Mouse (Mus musculus): ENCODE measurements at regions not wholly inside any gene's neighbourhood (a gene's known extent, or its start where the extent isn't known, plus 50 kb on each side); places are given as distances from the start of the nearest gene placed in this dataset.

GRCm38 (mm10) chr9:22937686-22938391 is 285.0 kb upstream of the Bmper start:
- Histone ChIP-seq H3K9me3 (ENCODE audit: control insufficient read depth, low read length) (no peaks in the 10 kb centered on the region), H3K27ac (no peak overlapping the region), H3K36me3 (replicated peaks; ENCODE audit: control insufficient read depth, insufficient read depth, low read depth) (no peaks in the 10 kb centered on the region), H3K4me3 (ENCODE audit: insufficient read depth in 1 of 2, low read depth in 2 of 2, low read length in 2 of 2) (no peak overlapping the region), H3K9ac (replicated peaks) (no peak overlapping the region), H3K27me3 (ENCODE audit: control insufficient read depth, insufficient read depth, low read length) (no peaks in the 10 kb centered on the region), H3K4me1 (replicated peaks; ENCODE audit: control insufficient read depth in 2 of 2, insufficient read depth in 2 of 2, low read length in 1 of 2) (no peaks in the 10 kb centered on the region), H3K4me2 (ENCODE audit: low read depth) (no peak overlapping the region)
- no peak for ATAC-seq (ENCODE audit: insufficient read depth)
- no peak for DNase-seq (ENCODE audit: low read depth in 3 of 3, low spot score in 3 of 3)
- TF ChIP-seq EP300 (IDR thresholded peaks at IDR 0.05; ENCODE audit: low read depth) (no peak), CTCF (IDR thresholded peaks at IDR 0.05; ENCODE audit: low read depth) (no peak)
- 73% methylated on average over 7 of the region's 7 CpGs for WGBS (ENCODE audit: insufficient replicate concordance)

- WGBS (ENCODE audit: insufficient replicate concordance): 67% methylated on average over 6 of the region's 6 CpGs
- H3K27me3 ChIP-seq (ENCODE audit: control insufficient read depth, insufficient read depth, low read length): no peaks in the 10 kb centered on the region
- H3K27ac ChIP-seq: no peak overlapping the region
- H3K4me3 ChIP-seq (ENCODE audit: insufficient read depth in 1 of 2, low read depth in 2 of 2, low read length in 2 of 2): no peak overlapping the region
- no peak for ATAC-seq (ENCODE audit: insufficient read depth)
- H3K4me1 ChIP-seq (replicated peaks; ENCODE audit: control insufficient read depth in 2 of 2, insufficient read depth in 2 of 2, low read length in 1 of 2): no peaks in the 10 kb centered on the region
- no peak for TF ChIP-seq EP300 (IDR thresholded peaks at IDR 0.05; ENCODE audit: low read depth)
- no peak for TF ChIP-seq CTCF (IDR thresholded peaks at IDR 0.05; ENCODE audit: low read depth)
- no peak overlapping the region for H3K4me2 ChIP-seq (ENCODE audit: low read depth)
- H3K9ac ChIP-seq (replicated peaks): no peak overlapping the region
- no peaks in the 10 kb centered on the region for H3K36me3 ChIP-seq (replicated peaks; ENCODE audit: control insufficient read depth, insufficient read depth, low read depth)
- no peak for DNase-seq (ENCODE audit: low read depth in 3 of 3, low spot score in 3 of 3)
- no peaks in the 10 kb centered on the region for H3K9me3 ChIP-seq (ENCODE audit: control insufficient read depth, low read length)
Observed at GRCm38 (mm10) chr9:22944992-22945391, 277.9 kb upstream of the Bmper start.

- no peak for ATAC-seq (ENCODE audit: insufficient read depth)
- no peak for TF ChIP-seq EP300 (IDR thresholded peaks at IDR 0.05; ENCODE audit: low read depth)
- H3K4me3 ChIP-seq (ENCODE audit: insufficient read depth in 1 of 2, low read depth in 2 of 2, low read length in 2 of 2): no peak overlapping the region
- 60% methylated on average over 8 of the region's 8 CpGs for WGBS (ENCODE audit: insufficient replicate concordance)
- H3K4me1 ChIP-seq (replicated peaks; ENCODE audit: control insufficient read depth in 2 of 2, insufficient read depth in 2 of 2, low read length in 1 of 2): no peaks in the 10 kb centered on the region
- no peaks in the 10 kb centered on the region for H3K9me3 ChIP-seq (ENCODE audit: control insufficient read depth, low read length)
- no peaks in the 10 kb centered on the region for H3K27me3 ChIP-seq (ENCODE audit: control insufficient read depth, insufficient read depth, low read length)
- no peak for DNase-seq (ENCODE audit: low read depth in 3 of 3, low spot score in 3 of 3)
- H3K4me2 ChIP-seq (ENCODE audit: low read depth): no peak overlapping the region
- H3K9ac ChIP-seq (replicated peaks): no peak overlapping the region
- no peak overlapping the region for H3K27ac ChIP-seq
- no peaks in the 10 kb centered on the region for H3K36me3 ChIP-seq (replicated peaks; ENCODE audit: control insufficient read depth, insufficient read depth, low read depth)
Observed at GRCm38 (mm10) chr9:22945426-22945955, 277.4 kb upstream of the Bmper start.

- no peaks in the 10 kb centered on the region for H3K9me3 ChIP-seq (ENCODE audit: control insufficient read depth, low read length)
- no peak overlapping the region for H3K27ac ChIP-seq
- WGBS (ENCODE audit: insufficient replicate concordance): 66% methylated on average over 16 of the region's 16 CpGs
- no peak overlapping the region for H3K9ac ChIP-seq (replicated peaks)
- no peak overlapping the region for H3K4me2 ChIP-seq (ENCODE audit: low read depth)
- no peak for DNase-seq (ENCODE audit: low read depth in 3 of 3, low spot score in 3 of 3)
- peaks cover 0 to 2% of the 10 kb centered on the region in 2 experiments; a peak in 1 of 4 replicates for H3K4me1 ChIP-seq (replicated peaks; ENCODE audit: control insufficient read depth in 2 of 2, insufficient read depth in 2 of 2, low read length in 1 of 2)
- H3K4me3 ChIP-seq (ENCODE audit: insufficient read depth in 1 of 2, low read depth in 2 of 2, low read length in 2 of 2): no peak overlapping the region
- ATAC-seq (ENCODE audit: insufficient read depth): no peak
- no peaks in the 10 kb centered on the region for H3K36me3 ChIP-seq (replicated peaks; ENCODE audit: control insufficient read depth, insufficient read depth, low read depth)
- H3K27me3 ChIP-seq (ENCODE audit: control insufficient read depth, insufficient read depth, low read length): no peaks in the 10 kb centered on the region
- TF ChIP-seq CTCF (IDR thresholded peaks at IDR 0.05; ENCODE audit: low read depth): no peak
- no peak for TF ChIP-seq EP300 (IDR thresholded peaks at IDR 0.05; ENCODE audit: low read depth)
Observed at GRCm38 (mm10) chr9:22952571-22953442, 270.1 kb upstream of the Bmper start.

- Histone ChIP-seq H3K9me3 (ENCODE audit: control insufficient read depth, low read length) (no peaks in the 10 kb centered on the region), H3K4me2 (ENCODE audit: low read depth) (no peak overlapping the region), H3K4me1 (replicated peaks; ENCODE audit: control insufficient read depth in 2 of 2, insufficient read depth in 2 of 2, low read length in 1 of 2) (no peaks in the 10 kb centered on the region), H3K27ac (no peak overlapping the region), H3K27me3 (ENCODE audit: control insufficient read depth, insufficient read depth, low read length) (no peaks in the 10 kb centered on the region), H3K4me3 (ENCODE audit: insufficient read depth in 1 of 2, low read depth in 2 of 2, low read length in 2 of 2) (no peak overlapping the region), H3K9ac (replicated peaks) (no peak overlapping the region), H3K36me3 (replicated peaks; ENCODE audit: control insufficient read depth, insufficient read depth, low read depth) (no peaks in the 10 kb centered on the region)
- WGBS (ENCODE audit: insufficient replicate concordance): 34% methylated on average over 7 of the region's 7 CpGs
- ATAC-seq (ENCODE audit: insufficient read depth) (no peak), DNase-seq (ENCODE audit: low read depth in 3 of 3, low spot score in 3 of 3) (no peak)
- no peak for TF ChIP-seq CTCF (IDR thresholded peaks at IDR 0.05; ENCODE audit: low read depth)
- no peak for TF ChIP-seq EP300 (IDR thresholded peaks at IDR 0.05; ENCODE audit: low read depth)
Observed at GRCm38 (mm10) chr9:22962269-22962815, 260.5 kb upstream of the Bmper start.

Data from liver, embryonic 14.5 days (tissue).